Mouse (Mus musculus): ENCODE data around the gene Dlx5. TPM values are rescaled to one million over a fixed set of nuclear protein-coding genes. Genes with fewer than 3 reads are reported as not detected.

Dlx5 gene
- total and polyA plus RNA-seq, 3 experiments: not detected

- DNase-seq (ENCODE audit: low read depth, low spot score): no peak
- no peak overlapping the region for H3K4me3 ChIP-seq (ENCODE audit: control insufficient read depth in 1 of 2, insufficient read depth in 1 of 2, low read depth in 2 of 2, low read length in 2 of 2)
- no peak for TF ChIP-seq MAX (IDR thresholded peaks at IDR 0.05; ENCODE audit: low read length)
- no peak for TF ChIP-seq MYC (IDR thresholded peaks at IDR 0.05; ENCODE audit: low read depth, low read length)
- TF ChIP-seq ELF1 (IDR thresholded peaks at IDR 0.05; ENCODE audit: low read depth, low read length): no peak
- no peak for TF ChIP-seq RAD21 (IDR thresholded peaks at IDR 0.05; ENCODE audit: low read depth, low read length)
- TF ChIP-seq SIN3A (IDR thresholded peaks at IDR 0.05; ENCODE audit: low read length): no peak
- no peak for TF ChIP-seq TAL1 (IDR thresholded peaks at IDR 0.05; ENCODE audit: low read length)
- no peak for TF ChIP-seq NRF1 (IDR thresholded peaks at IDR 0.05; ENCODE audit: insufficient read depth, low read depth, low read length, poor library complexity, severe bottlenecking)
- no peak for TF ChIP-seq POLR2AphosphoS5 (IDR thresholded peaks at IDR 0.05; ENCODE audit: borderline replicate concordance, low read depth, low read length)
- no peak for TF ChIP-seq E2F4 (IDR thresholded peaks at IDR 0.05; ENCODE audit: borderline replicate concordance, low read depth, low read length)
- no peak for TF ChIP-seq CHD1 (IDR thresholded peaks at IDR 0.05; ENCODE audit: low read depth, low read length)
- no peak for TF ChIP-seq BHLHE40 (IDR thresholded peaks at IDR 0.05; ENCODE audit: borderline replicate concordance, low read depth, low read length)
- TF ChIP-seq UBTF (IDR thresholded peaks at IDR 0.05; ENCODE audit: borderline replicate concordance, insufficient read depth, low read depth, low read length): no peak
- no peak for TF ChIP-seq MYB (IDR thresholded peaks at IDR 0.05; ENCODE audit: low read depth, low read length)
- no peaks in the 10 kb centered on the region for H3K36me3 ChIP-seq (ENCODE audit: control insufficient read depth in 1 of 2, insufficient read depth in 2 of 2, low read length in 2 of 2)
- no peaks in the 10 kb centered on the region for H3K27me3 ChIP-seq (ENCODE audit: control insufficient read depth in 1 of 2, insufficient read depth in 2 of 2, low read length in 2 of 2)
- no peaks in the 10 kb centered on the region for H3K4me1 ChIP-seq (ENCODE audit: control insufficient read depth in 1 of 2, insufficient read depth in 2 of 2, low read length in 2 of 2)
- H3K27ac ChIP-seq (ENCODE audit: control insufficient read depth, low read depth, low read length): no peak overlapping the region
- no peaks in the 10 kb centered on the region for H3K79me2 ChIP-seq (ENCODE audit: control insufficient read depth, insufficient read depth, low read length, poor library complexity)
- H3K9ac ChIP-seq (ENCODE audit: control insufficient read depth, low read depth, low read length, poor library complexity, severe bottlenecking): no peak overlapping the region
- no peaks in the 10 kb centered on the region for H3K9me3 ChIP-seq (replicated peaks; ENCODE audit: insufficient read depth, low read length)
Measured at GRCm38 (mm10) chr6:6854176-6854575, 27.7 kb downstream of the Dlx5 start.

- Histone ChIP-seq H3K36me3 (ENCODE audit: control insufficient read depth in 1 of 2, insufficient read depth in 2 of 2, low read length in 2 of 2) (no peaks in the 10 kb centered on the region), H3K4me3 (ENCODE audit: control insufficient read depth in 1 of 2, insufficient read depth in 1 of 2, low read depth in 2 of 2, low read length in 2 of 2) (no peak overlapping the region), H3K4me1 (ENCODE audit: control insufficient read depth in 1 of 2, insufficient read depth in 2 of 2, low read length in 2 of 2) (no peaks in the 10 kb centered on the region), H3K9ac (ENCODE audit: control insufficient read depth, low read depth, low read length, poor library complexity, severe bottlenecking) (no peak overlapping the region), H3K79me2 (ENCODE audit: control insufficient read depth, insufficient read depth, low read length, poor library complexity) (no peaks in the 10 kb centered on the region), H3K27me3 (ENCODE audit: control insufficient read depth in 1 of 2, insufficient read depth in 2 of 2, low read length in 2 of 2) (no peaks in the 10 kb centered on the region), H3K27ac (ENCODE audit: control insufficient read depth, low read depth, low read length) (no peak overlapping the region), H3K9me3 (replicated peaks; ENCODE audit: insufficient read depth, low read length) (no peaks in the 10 kb centered on the region)
- DNase-seq (ENCODE audit: low read depth, low spot score): no peak
- TF ChIP-seq EP300 (IDR thresholded peaks at IDR 0.05; ENCODE audit: low read depth in 1 of 2, low read length in 2 of 2) (no peak), HCFC1 (IDR thresholded peaks at IDR 0.05; ENCODE audit: low read depth, low read length) (no peak), POLR2AphosphoS2 (IDR thresholded peaks at IDR 0.05; ENCODE audit: low read length) (no peak), E2F4 (IDR thresholded peaks at IDR 0.05; ENCODE audit: borderline replicate concordance, low read depth, low read length) (no peak), SIN3A (IDR thresholded peaks at IDR 0.05; ENCODE audit: low read length) (no peak)
Measured at GRCm38 (mm10) chr6:6852944-6853343, 28.9 kb downstream of the Dlx5 start.

All from MEL (cell line).